Mouse (Mus musculus) splenic B cell, adult 2 months (primary cell): ENCODE results near the gene Tldc1.
A peak's percentile ranks its signal among the peaks of the same experiment; 100 is the strongest.

ENCODE experiments used
- DNase-seq: peaks from one replicate; pipeline ENCODE4 v3.0.0-alpha.2; 2011; ENCODE audit warnings: low read depth, low spot score
- H3K27me3 ChIP-seq: 2 replicates; pipeline ENCODE4 v1.6.1; 2012; ENCODE audit warnings: mild to moderate bottlenecking, low read length, moderate library complexity, mixed read lengths; ENCODE audit not compliant: control insufficient read depth, poor library complexity, insufficient read depth, severe bottlenecking
- H3K36me3 ChIP-seq: 2 replicates; pipeline ENCODE4 v1.6.1; 2012; ENCODE audit warnings: mild to moderate bottlenecking, low read length, moderate library complexity, mixed read lengths; ENCODE audit not compliant: control insufficient read depth, poor library complexity, insufficient read depth, severe bottlenecking

The Tldc1 gene

DNA sequence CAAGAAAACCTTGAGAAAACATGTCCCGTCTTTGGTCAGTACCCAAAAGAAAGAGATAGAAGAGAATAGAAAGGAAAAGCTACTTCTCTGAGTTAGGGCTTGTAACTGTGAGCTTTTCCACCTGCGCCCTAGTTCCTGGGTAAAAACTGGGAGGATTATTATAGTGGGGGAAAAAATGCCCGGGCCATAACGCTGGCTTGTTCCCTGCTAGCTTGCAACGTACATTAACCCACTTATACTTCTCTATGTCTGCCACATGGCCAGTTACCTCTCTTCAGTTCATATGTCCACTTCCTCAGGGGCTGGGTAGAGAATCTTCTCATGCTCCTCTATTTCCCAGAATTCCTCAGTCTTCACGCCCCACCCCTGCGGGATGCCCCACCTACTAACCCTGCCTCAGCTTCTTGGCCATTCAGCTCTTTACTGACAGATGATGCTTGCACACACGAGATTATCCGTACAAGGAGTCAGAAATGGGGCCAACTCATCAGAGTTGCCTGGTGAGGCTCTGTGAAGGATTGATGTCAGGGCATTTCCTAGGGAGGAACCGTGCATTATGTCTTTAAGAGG lies 41.8 kb downstream of the Tldc1 start:
- no peaks in the 10 kb centered on the region for H3K36me3 ChIP-seq
- no peak for DNase-seq

DNA sequence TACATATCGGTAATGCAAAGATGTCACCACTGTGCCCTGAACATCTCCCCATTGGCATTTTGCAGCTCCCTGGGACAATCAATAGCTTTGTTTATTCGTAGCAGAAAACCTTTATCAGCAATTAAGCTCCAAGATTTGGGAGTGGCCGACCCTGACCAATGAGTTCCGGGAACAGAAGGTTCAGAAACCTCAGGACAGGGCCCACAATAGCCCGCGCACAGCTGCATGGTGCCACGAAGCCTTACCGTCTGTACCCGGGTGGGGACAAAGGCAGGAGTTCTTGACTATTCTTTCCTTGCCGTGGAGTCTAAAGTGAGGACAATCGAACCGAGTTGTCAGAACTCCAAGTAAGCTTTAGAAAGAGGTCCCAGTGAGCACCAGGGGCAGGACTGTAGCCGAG lies 46.1 kb downstream of the Tldc1 start:
- DNase-seq, result no peak

More for the DNA sequence above, 41.8 kb downstream of the Tldc1 start:
- H3K27me3 ChIP-seq, result no peaks in the 10 kb centered on the region

GRCm38 (mm10) chr8:119728351-119728895 lies 49.8 kb downstream of the Tldc1 start:
- Histone ChIP-seq H3K36me3 (no peaks in the 10 kb centered on the region), H3K27me3 (no peaks in the 10 kb centered on the region)
- no peak for DNase-seq

More for the DNA sequence above, 46.1 kb downstream of the Tldc1 start:
- Histone ChIP-seq H3K27me3 (no peaks in the 10 kb centered on the region), H3K36me3 (no peaks in the 10 kb centered on the region)

GRCm38 (mm10) chr8:119727093-119727492 lies 51.1 kb downstream of the Tldc1 start:
- Histone ChIP-seq H3K36me3 (no peaks in the 10 kb centered on the region), H3K27me3 (no peaks in the 10 kb centered on the region)
- DNase-seq, result no peak

DNA sequence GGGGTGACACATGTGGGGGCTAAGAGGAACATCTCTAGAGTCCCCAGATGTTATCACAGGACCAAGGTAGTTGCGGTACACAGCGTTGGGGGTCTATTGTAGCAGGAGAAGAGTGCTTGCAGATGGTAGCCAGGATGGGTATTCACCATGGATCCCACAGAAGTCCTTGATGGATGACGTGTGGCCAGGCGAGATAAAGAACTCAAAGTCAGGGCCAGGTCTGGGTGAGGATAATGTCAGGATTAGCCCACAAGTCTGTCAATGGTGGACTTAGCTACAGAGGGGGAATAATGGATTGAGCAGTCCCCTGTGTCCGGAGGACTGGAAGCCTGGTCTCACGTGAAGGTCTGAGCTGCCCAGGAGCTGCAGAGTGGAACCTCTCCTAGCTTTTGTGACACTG lies 53.6 kb downstream of the Tldc1 start:
- no peaks in the 10 kb centered on the region for H3K27me3 ChIP-seq
- no peaks in the 10 kb centered on the region for H3K36me3 ChIP-seq

GRCm38 (mm10) chr8:119723676-119724075 lies 54.5 kb downstream of the Tldc1 start:
- DNase-seq, result no peak
- Histone ChIP-seq H3K36me3 (no peaks in the 10 kb centered on the region), H3K27me3 (no peaks in the 10 kb centered on the region)

More for the DNA sequence above, 53.6 kb downstream of the Tldc1 start:
- no peak for DNase-seq

- no peak for DNase-seq
- Histone ChIP-seq H3K36me3 (no peaks in the 10 kb centered on the region), H3K27me3 (no peaks in the 10 kb centered on the region)
Measured at GRCm38 (mm10) chr8:119722348-119722747, 55.9 kb downstream of the Tldc1 start.

DNA sequence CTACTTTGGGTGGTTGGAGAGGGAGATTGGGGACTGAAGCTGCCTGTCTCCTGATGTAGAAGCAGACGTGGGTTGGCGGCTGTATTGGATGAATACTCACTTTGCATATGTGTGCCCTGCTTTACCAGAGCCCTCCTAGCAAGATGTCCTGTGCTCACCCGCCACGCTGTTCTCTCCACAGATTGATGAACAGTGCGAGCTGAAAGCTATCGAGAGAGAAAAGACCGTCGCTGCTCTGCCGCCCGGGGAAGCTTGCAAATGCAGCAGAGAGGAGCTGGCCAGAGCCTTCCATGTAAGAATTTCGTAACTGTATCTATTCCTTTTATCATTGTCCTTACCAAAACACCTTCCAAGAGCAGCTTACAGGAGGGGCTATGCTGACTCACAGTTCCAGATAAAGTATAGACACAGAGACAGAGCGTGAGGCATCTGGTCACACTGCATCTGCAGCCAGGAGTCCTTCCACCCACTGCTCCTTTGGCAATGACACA lies 59.2 kb downstream of the Tldc1 start:
- DNase-seq, result no peak
- Histone ChIP-seq H3K27me3 (no peaks in the 10 kb centered on the region), H3K36me3 (no peaks in the 10 kb centered on the region)

- H3K36me3 ChIP-seq, result no peaks in the 10 kb centered on the region
- no peaks in the 10 kb centered on the region for H3K27me3 ChIP-seq
- peak; percentile 68 for DNase-seq
Measured at GRCm38 (mm10) chr8:119717765-119718164, 60.5 kb downstream of the Tldc1 start.

- no peaks in the 10 kb centered on the region for H3K27me3 ChIP-seq
- no peaks in the 10 kb centered on the region for H3K36me3 ChIP-seq
- no peak for DNase-seq
Measured at GRCm38 (mm10) chr8:119716730-119717299, 61.4 kb downstream of the Tldc1 start.

GRCm38 (mm10) chr8:119715221-119715620 lies 63.0 kb downstream of the Tldc1 start:
- DNase-seq, result no peak
- H3K27me3 ChIP-seq, result no peaks in the 10 kb centered on the region
- H3K36me3 ChIP-seq, result no peaks in the 10 kb centered on the region

GRCm38 (mm10) chr8:119713421-119713820 lies 64.8 kb downstream of the Tldc1 start:
- Histone ChIP-seq H3K36me3 (no peaks in the 10 kb centered on the region), H3K27me3 (no peaks in the 10 kb centered on the region)
- no peak for DNase-seq

DNA sequence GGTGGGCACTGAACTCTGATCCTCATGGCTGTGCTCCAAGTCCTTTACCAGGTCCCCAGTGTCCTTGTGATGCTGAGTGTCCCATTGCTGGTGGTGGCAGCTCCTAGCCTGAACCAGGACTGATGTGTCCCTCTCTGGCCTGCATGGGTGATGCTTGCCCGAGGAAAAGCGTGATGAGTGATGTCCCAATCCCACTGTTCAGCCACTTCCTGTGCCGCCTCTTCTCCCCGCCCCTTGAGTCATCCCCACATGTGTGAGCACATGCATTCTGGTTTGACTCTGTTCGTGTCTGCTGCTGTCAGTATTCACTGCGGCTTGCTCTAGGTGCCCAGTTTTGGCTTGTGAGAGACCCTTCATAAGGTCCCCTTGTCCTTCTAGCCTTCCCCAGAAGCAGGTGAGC lies 66.0 kb downstream of the Tldc1 start:
- H3K36me3 ChIP-seq, result no peaks in the 10 kb centered on the region
- DNase-seq, result no peak
- no peaks in the 10 kb centered on the region for H3K27me3 ChIP-seq
